Mouse (Mus musculus) stomach, embryonic 16.5 days (tissue): ENCODE measurements around the gene Grpr. TPM values are rescaled to one million over a fixed set of nuclear protein-coding genes. Genes with fewer than 3 reads are reported as not detected.
A peak's percentile ranks its signal among the peaks of the same experiment; 100 is the strongest.

ENCODE experiments used
- ATAC-seq: fragments of 200-750 bp; cut with Nextera tagmentation; 2 replicates; pipeline ENCODE4 v1.8.0; 2017; ENCODE audit warnings: moderate number of reproducible peaks, moderate TSS enrichment; ENCODE audit not compliant: insufficient read depth, low FRiP score
- H3K27ac ChIP-seq: fragments of 300-500 bp; sonication (generic); 2 replicates; pipeline ENCODE4 v1.5.1; 2014; ENCODE audit warnings: low read length
- H3K27me3 ChIP-seq: fragments of 300-500 bp; sonication (generic); 2 replicates; pipeline ENCODE4 v1.6.1; 2014; ENCODE audit warnings: low read length, control low read depth, mixed read lengths; ENCODE audit not compliant: control insufficient read depth, insufficient read depth
- H3K36me3 ChIP-seq: fragments of 300-500 bp; sonication (generic); 2 replicates; pipeline ENCODE4 v1.6.1; 2014; ENCODE audit warnings: low read length; ENCODE audit not compliant: control insufficient read depth, insufficient read depth
- H3K4me1 ChIP-seq: fragments of 300-500 bp; sonication (generic); 2 replicates; pipeline ENCODE4 v1.6.1; 2014; ENCODE audit warnings: low read length, control low read depth, mixed read lengths; ENCODE audit not compliant: control insufficient read depth, insufficient read depth
- H3K4me2 ChIP-seq: fragments of 300-500 bp; sonication (generic); 2 replicates; pipeline ENCODE4 v1.6.1; 2014; ENCODE audit warnings: low read depth, low read length, mixed read lengths
- H3K4me3 ChIP-seq: fragments of 300-500 bp; sonication (generic); replicated peaks from 2 replicates; pipeline ENCODE4 v1.5.1; 2014; ENCODE audit warnings: mild to moderate bottlenecking, low read length
- H3K9ac ChIP-seq: fragments of 300-500 bp; sonication (generic); 2 replicates; pipeline ENCODE4 v1.6.1; 2014; ENCODE audit warnings: low read length
- H3K9me3 ChIP-seq: fragments of 300-500 bp; sonication (generic); replicated peaks from 2 replicates; pipeline ENCODE4 v1.6.1; 2016; ENCODE audit warnings: low read length, control low read depth; ENCODE audit not compliant: control insufficient read depth
- WGBS: fragments of 180-500 bp; shearing (Covaris S2); extraction: QIAGEN DNeasy Blood & Tissue Kit; methylation state at CpG from one replicate; pipeline ENCODE4 v1.1.7; 2014; 5-methylcytosine and 5-hydroxymethylcytosine counted together
- polyA plus RNA-seq: library from polyadenylated mRNA; unstranded; fragments of >200 nt; fragmentation: Nextera tagmentation; extraction: Ambion mirVana; gene quantifications from 2 replicates; pipeline ENCODE4 v1.2.1, GENCODE M21; 2015

Gene Grpr
- polyA plus RNA-seq: 0.35 and 0.55 TPM in 2 replicates

- no peak within 1 kb of the TSS for H3K27ac ChIP-seq
- no peak within 1 kb of the TSS for H3K9ac ChIP-seq
- peaks cover 15% of the 10 kb centered on the region; the same call in 1 of the 2 replicates for H3K27me3 ChIP-seq
- H3K36me3 ChIP-seq: no peaks in the 10 kb centered on the region
- H3K4me1 ChIP-seq: no peaks in the 10 kb centered on the region
- H3K4me3 ChIP-seq: no peak within 1 kb of the TSS
- WGBS: 17% methylated on average over 7 of the region's 7 CpGs
- ATAC-seq: peak; percentile 74; the same call in 1 of the 2 replicates
- no peaks in the 10 kb centered on the region for H3K9me3 ChIP-seq
- no peak within 1 kb of the TSS for H3K4me2 ChIP-seq
These were observed at the start of gene Grpr for GRCm38 (mm10) chrX:163549666-163550065. Gene Grpr (minus strand): TSS chrX:163549677.

GRCm38 (mm10) chrX:163560521-163560920, 11.0 kb upstream of the Grpr start:
- ATAC-seq: no peak
- no peaks in the 10 kb centered on the region for H3K4me1 ChIP-seq
- H3K27ac ChIP-seq: no peak overlapping the region
- H3K9me3 ChIP-seq: no peaks in the 10 kb centered on the region
- no peaks in the 10 kb centered on the region for H3K27me3 ChIP-seq
- no peaks in the 10 kb centered on the region for H3K36me3 ChIP-seq
- H3K9ac ChIP-seq: no peak overlapping the region
- H3K4me3 ChIP-seq: no peak overlapping the region
- 34% methylated on average over 3 of the region's 3 CpGs for WGBS
- no peak overlapping the region for H3K4me2 ChIP-seq

GRCm38 (mm10) chrX:163547042-163547441, 2.4 kb downstream of the Grpr start:
- Histone ChIP-seq H3K27me3 (peaks cover 9% of the 10 kb centered on the region; the same call in 1 of the 2 replicates), H3K4me1 (no peaks in the 10 kb centered on the region), H3K4me3 (no peak overlapping the region), H3K9ac (no peak overlapping the region), H3K36me3 (no peaks in the 10 kb centered on the region), H3K27ac (no peak overlapping the region), H3K4me2 (no peak overlapping the region), H3K9me3 (no peaks in the 10 kb centered on the region)
- WGBS: 49% methylated on average over 5 of the region's 5 CpGs
- ATAC-seq: no peak

- Histone ChIP-seq H3K9ac (no peak overlapping the region), H3K9me3 (no peaks in the 10 kb centered on the region), H3K27me3 (0 out of 2 replicates have a peak, but pooled peaks cover 3% of the 10 kb centered on the region), H3K4me3 (no peak overlapping the region), H3K27ac (no peak overlapping the region), H3K36me3 (no peaks in the 10 kb centered on the region), H3K4me1 (no peaks in the 10 kb centered on the region), H3K4me2 (no peak overlapping the region)
- WGBS: 57% methylated on average over 2 of the region's 2 CpGs
- ATAC-seq: no peak
These were observed 16.6 kb downstream of the Grpr start for GRCm38 (mm10) chrX:163532836-163533235.

- no peaks in the 10 kb centered on the region for H3K9me3 ChIP-seq
- WGBS: 44% methylated on average over 4 of the region's 4 CpGs
- H3K27me3 ChIP-seq: no peaks in the 10 kb centered on the region; the same call in 1 of the 2 replicates
- no peaks in the 10 kb centered on the region for H3K4me1 ChIP-seq
- no peak overlapping the region for H3K4me2 ChIP-seq
- H3K27ac ChIP-seq: no peak overlapping the region
- ATAC-seq: no peak
- no peak overlapping the region for H3K4me3 ChIP-seq
- H3K36me3 ChIP-seq: no peaks in the 10 kb centered on the region
- no peak overlapping the region for H3K9ac ChIP-seq
These were observed 30.4 kb downstream of the Grpr start for GRCm38 (mm10) chrX:163518963-163519541.

GRCm38 (mm10) chrX:163511766-163512165, 37.7 kb downstream of the Grpr start:
- 21% methylated on average over 2 of the region's 2 CpGs for WGBS
- H3K9me3 ChIP-seq: no peaks in the 10 kb centered on the region

GRCm38 (mm10) chrX:163502088-163502487, 47.4 kb downstream of the Grpr start:
- Histone ChIP-seq H3K4me1 (no peaks in the 10 kb centered on the region), H3K36me3 (no peaks in the 10 kb centered on the region), H3K27ac (no peak overlapping the region), H3K9ac (no peak overlapping the region), H3K4me2 (no peak overlapping the region), H3K27me3 (no peaks in the 10 kb centered on the region; the same call in none of the 2 replicates), H3K9me3 (no peaks in the 10 kb centered on the region), H3K4me3 (no peak overlapping the region)
- no peak for ATAC-seq
- WGBS: 69% methylated on average over 3 of the region's 3 CpGs

More at GRCm38 (mm10) chrX:163511766-163512165, 37.7 kb downstream of the Grpr start:
- no peak overlapping the region for H3K27ac ChIP-seq
- H3K4me1 ChIP-seq: no peaks in the 10 kb centered on the region
- H3K36me3 ChIP-seq: no peaks in the 10 kb centered on the region
- H3K4me3 ChIP-seq: no peak overlapping the region
- no peak overlapping the region for H3K9ac ChIP-seq
- H3K27me3 ChIP-seq: no peaks in the 10 kb centered on the region; the same call in 1 of the 2 replicates
- ATAC-seq: no peak
- no peak overlapping the region for H3K4me2 ChIP-seq

Other genes starting within 250 kb of the Grpr start
- 0.12 TPM in 1 of 2 replicates, not detected in the other for gene Rnf138rt1, start 211.7 kb upstream of the Grpr start, polyA plus RNA-seq